9 mouse cellular contexts compared by ENCODE assay signal in genomic region chr11:72265483-72265882, GRCm38 (mm10). TPM values are rescaled to one million over a fixed set of nuclear protein-coding genes. Genes with fewer than 3 reads are reported as not detected.
DNase-seq lines count a peak whose midpoint lies in the region; ATAC-seq and TF ChIP-seq lines count a peak whose summit lies in the region.
"Had no signal": no experiment of that assay in that cellular context is flagged by ENCODE, and none has a peak within 500 bp of the region (broad histone marks: within the 10 kb centered on the region; RNA-seq: fewer than 3 reads in every experiment).

No protein-coding gene starts in this region.

- peaks cover 27% of the 10 kb centered on the region for H3K4me1 ChIP-seq in forebrain, embryonic 10.5 days
- peaks cover 19% of the 10 kb centered on the region for H3K4me1 ChIP-seq in hindbrain, embryonic 15.5 days (replicated peaks)
- peaks cover 7% of the 10 kb centered on the region; the same call in 1 of the 2 replicates for H3K4me1 ChIP-seq in midbrain, embryonic 14.5 days (ENCODE audit: control insufficient read depth, insufficient read depth, low read length)
- peaks cover 8% of the 10 kb centered on the region; the same call in 1 of the 2 replicates for H3K4me1 ChIP-seq in thymus, adult 2 months (replicated peaks; ENCODE audit: control insufficient read depth, insufficient read depth, low read length)

- peaks cover 60% of the 10 kb centered on the region for H3K27me3 ChIP-seq in forebrain, embryonic 10.5 days (ENCODE audit: poor library complexity, severe bottlenecking)
- peaks cover 15% of the 10 kb centered on the region for H3K27me3 ChIP-seq in hindbrain, embryonic 15.5 days
- H3K27me3 ChIP-seq in midbrain, embryonic 14.5 days (ENCODE audit: control insufficient read depth, insufficient read depth, low read length): peaks cover 30% of the 10 kb centered on the region
- peaks cover 10% of the 10 kb centered on the region; the same call in 1 of the 2 replicates for H3K27me3 ChIP-seq in thymus, adult 2 months (ENCODE audit: control insufficient read depth, insufficient read depth, low read length)

- no peak overlapping the region for H3K9ac ChIP-seq in hindbrain, embryonic 15.5 days
- H3K9ac ChIP-seq in midbrain, embryonic 14.5 days (replicated peaks; ENCODE audit: low read length): no peak overlapping the region

- no peak overlapping the region for H3K27ac ChIP-seq in forebrain, embryonic 10.5 days
- H3K27ac ChIP-seq in hindbrain, embryonic 15.5 days (replicated peaks): no peak overlapping the region
- H3K27ac ChIP-seq in midbrain, embryonic 14.5 days (replicated peaks; ENCODE audit: low read depth, low read length): no peak overlapping the region
- H3K27ac ChIP-seq in thymus, adult 2 months (ENCODE audit: control insufficient read depth, insufficient read depth, low read length): no peak overlapping the region

- WGBS in forebrain, embryonic 10.5 days: 4% methylated on average over 11 of the region's 11 CpGs
- WGBS in hindbrain, embryonic 15.5 days: 10% methylated on average over 11 of the region's 11 CpGs
- 4% methylated on average over 11 of the region's 11 CpGs for WGBS in midbrain, embryonic 14.5 days
- 19% methylated on average over 11 of the region's 11 CpGs for WGBS in thymus, adult 2 months

- DNase-seq in gastrocnemius, adult 18-20 months (ENCODE audit: low spot score): peak; percentile 3
- DNase-seq in gastrocnemius, adult 8-10 months (ENCODE audit: low spot score in 2 of 2): no peak
- DNase-seq in adrenal gland, postnatal 10 days: peak; percentile 53
- DNase-seq in forebrain, embryonic 10.5 days (ENCODE audit: extremely low spot score, low spot score): peak; percentile 20
- peak; percentile 31 for DNase-seq in midbrain, embryonic 14.5 days
- no peak for DNase-seq in thymus, postnatal 10 days (ENCODE audit: low spot score in 2 of 2)
- no peak for DNase-seq in thymus, adult 2 months

- H3K9me3 ChIP-seq in forebrain, embryonic 10.5 days: no peaks in the 10 kb centered on the region
- no peaks in the 10 kb centered on the region for H3K9me3 ChIP-seq in hindbrain, embryonic 15.5 days
- no peaks in the 10 kb centered on the region for H3K9me3 ChIP-seq in midbrain, embryonic 14.5 days (ENCODE audit: control insufficient read depth, low read length)

- ATAC-seq in hindbrain, embryonic 15.5 days (ENCODE audit: low FRiP score, low read depth): peak; percentile 39; the same call in 1 of the 2 replicates
- ATAC-seq in midbrain, embryonic 14.5 days (ENCODE audit: low FRiP score, low TSS enrichment): no peak

- TF ChIP-seq POLR2A in thymus, adult 2 months (IDR thresholded peaks at IDR 0.05; ENCODE audit: control insufficient read depth, extremely low read depth, insufficient read depth, low read length, poor library complexity): no peak

- no peaks in the 10 kb centered on the region for H3K36me3 ChIP-seq in forebrain, embryonic 10.5 days (replicated peaks)
- no peaks in the 10 kb centered on the region for H3K36me3 ChIP-seq in hindbrain, embryonic 15.5 days
- no peaks in the 10 kb centered on the region for H3K36me3 ChIP-seq in midbrain, embryonic 14.5 days (ENCODE audit: control insufficient read depth, insufficient read depth, low read length)
- no peaks in the 10 kb centered on the region for H3K36me3 ChIP-seq in thymus, adult 2 months (ENCODE audit: control insufficient read depth, insufficient read depth, low read length)

- H3K4me3 ChIP-seq in forebrain, embryonic 10.5 days: peak overlapping the region; percentile 18
- peak overlapping the region; percentile 45; the same call in 1 of the 2 replicates for H3K4me3 ChIP-seq in hindbrain, embryonic 15.5 days
- no peak overlapping the region for H3K4me3 ChIP-seq in midbrain, embryonic 14.5 days (replicated peaks; ENCODE audit: low read depth, low read length)
- H3K4me3 ChIP-seq in thymus, adult 2 months (ENCODE audit: control insufficient read depth, insufficient read depth, low read length): no peak overlapping the region

- peak overlapping the region; percentile 84 for H3K4me2 ChIP-seq in hindbrain, embryonic 15.5 days
- peak overlapping the region; percentile 21; the same call in 1 of the 2 replicates for H3K4me2 ChIP-seq in midbrain, embryonic 14.5 days (ENCODE audit: low read length)

- TF ChIP-seq CTCF in thymus, adult 2 months (IDR thresholded peaks at IDR 0.05; ENCODE audit: borderline replicate concordance, control insufficient read depth, extremely low read depth, insufficient read depth, low read length, poor library complexity): no peak

RNA-seq across cellular contexts. Expression of gene Slc13a5, which starts 1.5 kb away (rescaled TPM):
- total RNA-seq in gastrocnemius, adult 18-20 months (2021): not detected
- not detected for total RNA-seq in gastrocnemius, adult 8-10 months (2022)
- 1 to 10 TPM in 1 of 2 experiments, under 1 TPM in 1; 0.15 to 1.4 TPM for total RNA-seq in adrenal gland, postnatal 10 days (2021)
- polyA plus RNA-seq in forebrain, embryonic 10.5 days (2016; fragmentation: Nextera tagmentation; extraction: Ambion mirVana): 0.20 TPM in 1 of 2 replicates, not detected in the other
- polyA plus RNA-seq in hindbrain, embryonic 15.5 days (2015; fragmentation: Nextera tagmentation; extraction: Ambion mirVana): 1.9 and 2.0 TPM in 2 replicates
- polyA plus RNA-seq in midbrain, embryonic 14.5 days (2014; fragmentation: Nextera tagmentation; extraction: Ambion mirVana): 1.0 and 2.0 TPM in 2 replicates
- 0.04 and 0.10 TPM in 2 replicates for polyA plus RNA-seq in thymus, adult 2 months (2012; rRNA removed)
- polyA plus RNA-seq: liver, embryonic 16.5 days had no signal

RNA-seq across cellular contexts. Expression of gene Xaf1, which starts 35.9 kb away (rescaled TPM):
- total RNA-seq in gastrocnemius, adult 18-20 months (2021): 1 to 10 TPM; 2.3 to 2.8 TPM
- total RNA-seq in gastrocnemius, adult 8-10 months (2022): 1 to 10 TPM; 1.4 to 3.4 (median 2.5) TPM
- 10 to 100 TPM; 13.3 to 16.8 TPM for total RNA-seq in adrenal gland, postnatal 10 days (2021)
- polyA plus RNA-seq in forebrain, embryonic 10.5 days (2016; fragmentation: Nextera tagmentation; extraction: Ambion mirVana): 2.6 and 2.9 TPM in 2 replicates
- polyA plus RNA-seq in hindbrain, embryonic 15.5 days (2015; fragmentation: Nextera tagmentation; extraction: Ambion mirVana): 3.0 and 3.9 TPM in 2 replicates
- 1.1 and 3.3 TPM in 2 replicates for polyA plus RNA-seq in midbrain, embryonic 14.5 days (2014; fragmentation: Nextera tagmentation; extraction: Ambion mirVana)
- 39.3 and 46.0 TPM in 2 replicates for polyA plus RNA-seq in thymus, adult 2 months (2012; rRNA removed)

RNA-seq across cellular contexts. Expression of gene Fbxo39, which starts 48.8 kb away (rescaled TPM):
- not detected for total RNA-seq in gastrocnemius, adult 18-20 months (2021)
- not detected for total RNA-seq in gastrocnemius, adult 8-10 months (2022)
- total RNA-seq in adrenal gland, postnatal 10 days (2021): not detected
- polyA plus RNA-seq in forebrain, embryonic 10.5 days (2016; fragmentation: Nextera tagmentation; extraction: Ambion mirVana): not detected in 2 replicates
- not detected in 2 replicates for polyA plus RNA-seq in hindbrain, embryonic 15.5 days (2015; fragmentation: Nextera tagmentation; extraction: Ambion mirVana)
- not detected in 2 replicates for polyA plus RNA-seq in midbrain, embryonic 14.5 days (2014; fragmentation: Nextera tagmentation; extraction: Ambion mirVana)
- 0.18 and 0.26 TPM in 2 replicates for polyA plus RNA-seq in thymus, adult 2 months (2012; rRNA removed)
- polyA plus RNA-seq: liver, embryonic 16.5 days had no signal

RNA-seq across cellular contexts. Expression of gene Med31, which starts 50.1 kb away (rescaled TPM):
- total RNA-seq in gastrocnemius, adult 18-20 months (2021): 1 to 10 TPM; 6.9 to 7.1 TPM
- total RNA-seq in gastrocnemius, adult 8-10 months (2022): 1 to 10 TPM; 5.2 to 7.5 (median 6.5) TPM
- total RNA-seq in adrenal gland, postnatal 10 days (2021): 10 to 100 TPM; 12.3 to 14.4 TPM
- 44.8 and 47.1 TPM in 2 replicates for polyA plus RNA-seq in forebrain, embryonic 10.5 days (2016; fragmentation: Nextera tagmentation; extraction: Ambion mirVana)
- polyA plus RNA-seq in hindbrain, embryonic 15.5 days (2015; fragmentation: Nextera tagmentation; extraction: Ambion mirVana): 50.5 and 54.2 TPM in 2 replicates
- polyA plus RNA-seq in midbrain, embryonic 14.5 days (2014; fragmentation: Nextera tagmentation; extraction: Ambion mirVana): 61.1 and 68.5 TPM in 2 replicates
- 7.2 and 10.4 TPM in 2 replicates for polyA plus RNA-seq in thymus, adult 2 months (2012; rRNA removed)

RNA-seq across cellular contexts. Expression of gene Txndc17, which starts 58.1 kb away (rescaled TPM):
- 10 to 100 TPM; 31.7 to 34.4 TPM for total RNA-seq in gastrocnemius, adult 18-20 months (2021)
- 10 to 100 TPM; 25.3 to 37.6 (median 29.8) TPM for total RNA-seq in gastrocnemius, adult 8-10 months (2022)
- 10 to 100 TPM; 61.5 to 64.0 TPM for total RNA-seq in adrenal gland, postnatal 10 days (2021)
- polyA plus RNA-seq in forebrain, embryonic 10.5 days (2016; fragmentation: Nextera tagmentation; extraction: Ambion mirVana): 172 and 176 TPM in 2 replicates
- 147 and 155 TPM in 2 replicates for polyA plus RNA-seq in hindbrain, embryonic 15.5 days (2015; fragmentation: Nextera tagmentation; extraction: Ambion mirVana)
- 137 and 150 TPM in 2 replicates for polyA plus RNA-seq in midbrain, embryonic 14.5 days (2014; fragmentation: Nextera tagmentation; extraction: Ambion mirVana)
- 36.3 and 44.9 TPM in 2 replicates for polyA plus RNA-seq in thymus, adult 2 months (2012; rRNA removed)

Comparison
In these comparisons a context has a peak if more than half of its experiments do, and no peak if none do; other contexts are left out.
1. DNase-seq: peak in gastrocnemius, adult 18-20 months (single experiment), adrenal gland, postnatal 10 days (single experiment), forebrain, embryonic 10.5 days (single experiment) and midbrain, embryonic 14.5 days (single experiment); none in gastrocnemius, adult 8-10 months (0 of 2), thymus, postnatal 10 days (0 of 2) and thymus, adult 2 months (single experiment).
2. H3K4me3 ChIP-seq: peak in forebrain, embryonic 10.5 days (single experiment) and hindbrain, embryonic 15.5 days (single experiment); none in midbrain, embryonic 14.5 days (single experiment) and thymus, adult 2 months (single experiment).